Mouse (Mus musculus) urinary bladder, postnatal 25 days (tissue): Measurements from ENCODE around the gene Unkl.
A peak's percentile ranks its signal among the peaks of the same experiment; 100 is the strongest.

Experiments used
- DNase-seq: peaks from one replicate; pipeline ENCODE4 v3.0.0; 2022; ENCODE audit warnings: low spot score

Gene Unkl

GRCm38 (mm10) chr17:25255110-25255509, 66.9 kb downstream of the Unkl start:
- DNase-seq, result no peak

- no peak for DNase-seq
These were observed 68.0 kb downstream of the Unkl start, which contains the start of gene Baiap3 for GRCm38 (mm10) chr17:25256140-25256754. Gene Baiap3 (minus strand): TSS chr17:25256364.

GRCm38 (mm10) chr17:25257804-25258261, 69.6 kb downstream of the Unkl start:
- no peak for DNase-seq

- no peak for DNase-seq
These were observed 76.3 kb downstream of the Unkl start for GRCm38 (mm10) chr17:25264453-25264852.

GRCm38 (mm10) chr17:25270795-25271335, 82.7 kb downstream of the Unkl start:
- no peak for DNase-seq

GRCm38 (mm10) chr17:25272326-25272725, 84.1 kb downstream of the Unkl start:
- no peak for DNase-seq

GRCm38 (mm10) chr17:25272951-25273705, 84.9 kb downstream of the Unkl start:
- peak; percentile 83 for DNase-seq

- DNase-seq, result peak; percentile 88
These were observed 85.7 kb downstream of the Unkl start for GRCm38 (mm10) chr17:25273706-25274501.

GRCm38 (mm10) chr17:25274571-25275346, 86.6 kb downstream of the Unkl start, which contains the start of gene Ube2i:
Gene Ube2i (minus strand): TSS chr17:25274622.
- no peak for DNase-seq

GRCm38 (mm10) chr17:25275833-25276232, 87.6 kb downstream of the Unkl start:
- no peak for DNase-seq

- DNase-seq, result peak; percentile 48
These were observed 93.9 kb downstream of the Unkl start for GRCm38 (mm10) chr17:25282133-25282532.
